Mouse (Mus musculus) heart, embryonic 14.5 days (tissue): ENCODE measurements around the gene Cited4. TPM values are rescaled to one million over a fixed set of nuclear protein-coding genes. Genes with fewer than 3 reads are reported as not detected.

Source experiments
- ATAC-seq: fragments of 200-750 bp; cut with Nextera tagmentation; 2 replicates; pipeline ENCODE4 v1.8.0; 2017; ENCODE audit warnings: low read depth, moderate TSS enrichment; ENCODE audit not compliant: insufficient number of reproducible peaks, insufficient read depth, low FRiP score
- H3K27ac ChIP-seq, 2 experiments: fragments of 200-500 bp in 1 of 2; fragments of 300-500 bp in 1 of 2; sonication (generic) in 1 of 2; replicated peaks in 1 of 2; 2 replicates each; pipeline ENCODE4 v1.5.1; 2012 to 2014; ENCODE audit warnings: low read depth in 2 of 2, low read length in 2 of 2, control low read depth in 1 of 2, mild to moderate bottlenecking in 1 of 2, mixed read lengths in 1 of 2; ENCODE audit not compliant: control insufficient read depth in 1 of 2, insufficient read depth in 1 of 2
- H3K27me3 ChIP-seq: fragments of 300-500 bp; sonication (generic); 2 replicates; pipeline ENCODE4 v1.6.1; 2014; ENCODE audit warnings: mild to moderate bottlenecking, low read length, control low read depth; ENCODE audit not compliant: control insufficient read depth, insufficient read depth
- H3K36me3 ChIP-seq: fragments of 300-500 bp; sonication (generic); 2 replicates; pipeline ENCODE4 v1.6.1; 2014; ENCODE audit warnings: mild to moderate bottlenecking, control low read depth, low read length, mixed read lengths; ENCODE audit not compliant: control insufficient read depth, insufficient read depth
- H3K4me1 ChIP-seq, 2 experiments: fragments of 200-500 bp in 1 of 2; fragments of 300-500 bp in 1 of 2; sonication (generic) in 1 of 2; 2 replicates each; pipeline ENCODE4 v1.6.1; 2012 to 2014; ENCODE audit warnings: low read length in 2 of 2, control low read depth in 1 of 2, mixed read lengths in 1 of 2; ENCODE audit not compliant: control insufficient read depth in 2 of 2, insufficient read depth in 2 of 2
- H3K4me2 ChIP-seq: fragments of 300-500 bp; sonication (generic); 2 replicates; pipeline ENCODE4 v1.6.1; 2014; ENCODE audit warnings: mild to moderate bottlenecking, low read length
- H3K4me3 ChIP-seq, 2 experiments: fragments of 200-500 bp in 1 of 2; fragments of 300-500 bp in 1 of 2; sonication (generic) in 1 of 2; 2 replicates each; pipeline ENCODE4 v1.5.1; 2012 to 2014; ENCODE audit warnings: low read length in 2 of 2, mild to moderate bottlenecking in 2 of 2, control low read depth in 1 of 2, low read depth in 1 of 2, moderate library complexity in 1 of 2; ENCODE audit not compliant: control insufficient read depth in 1 of 2, insufficient read depth in 1 of 2
- H3K9ac ChIP-seq: fragments of 300-500 bp; sonication (generic); 2 replicates; pipeline ENCODE4 v1.6.1; 2014; ENCODE audit warnings: mild to moderate bottlenecking, low read length
- H3K9me3 ChIP-seq: fragments of 300-500 bp; sonication (generic); 2 replicates; pipeline ENCODE4 v1.6.1; 2016; ENCODE audit warnings: low read length, control low read depth; ENCODE audit not compliant: control insufficient read depth
- WGBS: fragments of 180-500 bp; shearing (Covaris S2); extraction: QIAGEN DNeasy Blood & Tissue Kit; methylation state at CpG from one replicate; pipeline ENCODE4 v1.1.7; 2014; 5-methylcytosine and 5-hydroxymethylcytosine counted together
- polyA plus RNA-seq: library from polyadenylated mRNA; unstranded; fragments of >200 nt; fragmentation: Nextera tagmentation; extraction: Ambion mirVana; gene quantifications from 2 replicates; pipeline ENCODE4 v1.2.1, GENCODE M21; 2014

Gene Cited4
- polyA plus RNA-seq, 1 experiment from 2014 or later: 27.1 TPM

DNA sequence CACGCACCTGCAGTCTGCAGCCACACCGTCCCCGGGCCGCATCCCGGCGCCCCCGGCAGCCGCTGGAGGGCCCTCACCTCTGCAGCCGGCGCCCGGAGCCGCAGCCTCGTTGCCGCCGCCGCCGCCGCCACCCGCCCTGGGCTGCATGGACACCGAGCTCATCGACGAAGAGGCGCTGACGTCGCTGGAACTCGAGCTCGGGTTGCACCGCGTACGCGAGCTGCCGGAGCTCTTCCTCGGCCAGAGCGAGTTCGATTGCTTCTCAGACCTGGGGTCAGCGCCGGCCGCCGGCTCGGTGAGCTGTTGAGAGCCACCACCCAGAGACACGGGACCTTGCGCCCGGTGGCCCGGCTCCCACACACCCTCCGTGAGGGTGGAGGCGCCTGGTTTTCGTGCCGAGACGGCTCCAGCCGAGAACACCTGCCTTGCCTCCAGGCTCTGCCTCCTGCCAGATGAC lies 701 bp downstream of the Cited4 start:
- H3K4me3 ChIP-seq: peak overlapping the region; percentile 71 to 75
- H3K9me3 ChIP-seq: no peaks in the 10 kb centered on the region
- under 1% methylated on average over 47 of the region's 50 CpGs for WGBS
- H3K9ac ChIP-seq: peak overlapping the region; percentile 85
- H3K27ac ChIP-seq: peak overlapping the region; percentile 82 to 87
- peak overlapping the region; percentile 91 for H3K4me2 ChIP-seq
- H3K4me1 ChIP-seq: peaks cover 11 to 29% of the 10 kb centered on the region in 2 experiments; a peak in 3 of 4 replicates
- no peaks in the 10 kb centered on the region for H3K36me3 ChIP-seq
- H3K27me3 ChIP-seq: peaks cover 10% of the 10 kb centered on the region; the same call in 1 of the 2 replicates
- ATAC-seq: peak; percentile 43

- H3K9me3 ChIP-seq: no peaks in the 10 kb centered on the region
- ATAC-seq: no peak
- peak overlapping the region; percentile 85 for H3K9ac ChIP-seq
- H3K4me3 ChIP-seq: peak overlapping the region; percentile 71 to 75
- no peaks in the 10 kb centered on the region for H3K36me3 ChIP-seq
- peak overlapping the region; percentile 82 to 87 for H3K27ac ChIP-seq
- H3K27me3 ChIP-seq: peaks cover 10% of the 10 kb centered on the region; the same call in 1 of the 2 replicates
- peaks cover 11 to 29% of the 10 kb centered on the region in 2 experiments; a peak in 3 of 4 replicates for H3K4me1 ChIP-seq
- peak overlapping the region; percentile 91 for H3K4me2 ChIP-seq
- 11% methylated on average over 10 of the region's 10 CpGs for WGBS
Measured at GRCm38 (mm10) chr4:120667555-120667954, 1.2 kb downstream of the Cited4 start.

GRCm38 (mm10) chr4:120668551-120668950 lies 2.2 kb downstream of the Cited4 start:
- Histone ChIP-seq H3K36me3 (no peaks in the 10 kb centered on the region), H3K4me3 (peak overlapping the region in 1 of 2 experiments; percentile 71; a peak in 1 of 4 replicates), H3K4me2 (peak overlapping the region; percentile 91)

GRCm38 (mm10) chr4:120669585-120669984 lies 3.2 kb downstream of the Cited4 start:
- no peaks in the 10 kb centered on the region for H3K36me3 ChIP-seq
- ATAC-seq: no peak
- peaks cover 11 to 31% of the 10 kb centered on the region in 2 experiments; a peak in 3 of 4 replicates for H3K4me1 ChIP-seq
- no peak overlapping the region for H3K9ac ChIP-seq
- WGBS: 73% methylated on average over 5 of the region's 5 CpGs
- H3K4me3 ChIP-seq: no peak overlapping the region
- peaks cover 10% of the 10 kb centered on the region; the same call in 1 of the 2 replicates for H3K27me3 ChIP-seq
- H3K27ac ChIP-seq: no peak overlapping the region
- H3K4me2 ChIP-seq: no peak overlapping the region
- H3K9me3 ChIP-seq: no peaks in the 10 kb centered on the region

More at GRCm38 (mm10) chr4:120668551-120668950, 2.2 kb downstream of the Cited4 start:
- 77% methylated on average over 4 of the region's 4 CpGs for WGBS
- Histone ChIP-seq H3K27ac (peak overlapping the region in 1 of 2 experiments; percentile 87; a peak in 1 of 4 replicates), H3K9ac (peak overlapping the region; percentile 85; the same call in 1 of the 2 replicates), H3K9me3 (no peaks in the 10 kb centered on the region), H3K27me3 (peaks cover 10% of the 10 kb centered on the region; the same call in 1 of the 2 replicates), H3K4me1 (peaks cover 11 to 29% of the 10 kb centered on the region in 2 experiments; a peak in 3 of 4 replicates)
- ATAC-seq: no peak

DNA sequence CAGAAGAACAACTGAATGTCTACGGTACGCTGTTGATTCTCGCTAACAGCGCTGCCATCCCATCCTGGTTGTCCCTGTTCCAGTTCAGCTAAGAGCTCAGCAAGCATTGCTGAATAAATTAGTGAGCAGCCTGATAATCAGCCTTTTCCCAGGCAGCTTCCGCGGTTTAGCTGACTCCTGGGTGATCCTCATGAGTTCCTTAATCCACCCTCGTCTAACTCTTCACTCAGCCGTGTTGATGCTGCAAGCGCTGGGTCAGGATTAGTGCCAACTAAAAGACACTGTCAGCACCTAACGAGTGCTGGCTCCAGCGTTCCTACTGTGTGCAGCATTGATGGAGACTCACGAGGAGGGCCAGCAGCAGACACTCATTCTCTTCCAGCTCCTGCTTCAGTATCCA lies 4.7 kb downstream of the Cited4 start:
- no peak overlapping the region for H3K9ac ChIP-seq
- no peaks in the 10 kb centered on the region for H3K9me3 ChIP-seq
- no peak overlapping the region for H3K4me3 ChIP-seq
- H3K27me3 ChIP-seq: peaks cover 10% of the 10 kb centered on the region; the same call in 1 of the 2 replicates
- no peaks in the 10 kb centered on the region for H3K36me3 ChIP-seq
- no peak for ATAC-seq
- H3K4me2 ChIP-seq: no peak overlapping the region
- peaks cover 9 to 22% of the 10 kb centered on the region in 2 experiments; a peak in 3 of 4 replicates for H3K4me1 ChIP-seq
- H3K27ac ChIP-seq: no peak overlapping the region
- 42% methylated on average over 12 of the region's 12 CpGs for WGBS

- Histone ChIP-seq H3K4me2 (no peak overlapping the region), H3K36me3 (no peaks in the 10 kb centered on the region), H3K9ac (no peak overlapping the region), H3K4me1 (peaks cover 7 to 8% of the 10 kb centered on the region in 2 experiments; a peak in 2 of 4 replicates), H3K27ac (no peak overlapping the region), H3K27me3 (no peaks in the 10 kb centered on the region), H3K4me3 (no peak overlapping the region), H3K9me3 (no peaks in the 10 kb centered on the region)
- 87% methylated on average over 3 of the region's 3 CpGs for WGBS
- no peak for ATAC-seq
Measured at GRCm38 (mm10) chr4:120673606-120674005, 7.2 kb downstream of the Cited4 start.

DNA sequence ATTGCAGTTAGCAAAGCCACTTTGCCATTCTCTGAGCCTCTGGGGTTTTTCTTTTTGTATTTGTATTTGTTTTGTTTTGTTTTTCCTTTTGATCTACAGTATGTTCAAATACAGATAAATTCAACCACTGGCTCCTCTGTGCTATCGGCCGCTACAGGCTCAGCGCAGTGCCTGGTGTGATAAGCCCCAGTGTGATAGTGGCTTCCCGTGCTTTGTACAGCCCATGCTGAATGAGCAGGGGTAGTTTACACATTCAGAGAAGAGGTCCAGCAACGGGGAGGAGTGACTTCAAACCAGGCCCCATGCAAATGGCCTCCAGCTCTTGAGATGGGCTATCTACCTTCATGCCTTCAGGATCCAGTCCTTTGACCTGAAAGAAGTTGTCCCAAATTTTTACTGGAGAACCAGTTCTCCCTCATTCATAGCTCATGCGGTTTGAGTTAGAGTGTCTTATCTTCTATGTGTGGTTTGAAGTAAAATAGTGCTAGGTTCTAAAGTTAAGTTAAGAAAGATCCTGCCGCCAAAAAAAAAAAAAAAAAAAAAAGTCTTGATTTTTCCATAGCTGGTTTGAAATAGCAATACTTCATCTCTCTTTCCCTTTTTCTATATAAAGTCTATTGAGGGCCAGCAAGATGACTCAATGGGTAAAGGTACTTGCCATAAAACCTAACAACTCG lies 8.5 kb downstream of the Cited4 start:
- H3K4me2 ChIP-seq: no peak overlapping the region
- no peaks in the 10 kb centered on the region for H3K27me3 ChIP-seq
- H3K36me3 ChIP-seq: no peaks in the 10 kb centered on the region
- no peak overlapping the region for H3K9ac ChIP-seq
- no peak for ATAC-seq
- H3K4me1 ChIP-seq: peaks cover 4 to 5% of the 10 kb centered on the region in 2 experiments; a peak in 2 of 4 replicates
- H3K27ac ChIP-seq: no peak overlapping the region
- WGBS: 29% methylated on average over 8 of the region's 8 CpGs
- H3K4me3 ChIP-seq: no peak overlapping the region
- no peaks in the 10 kb centered on the region for H3K9me3 ChIP-seq
